Mouse (Mus musculus) right cerebral cortex, adult 18-20 months (tissue): Measurements from ENCODE around the gene Dis3.
A peak's percentile ranks its signal among the peaks of the same experiment; 100 is the strongest.
"Not testable (repeated sequence)": the region's sequence is repeated elsewhere in the genome, so short reads cannot be mapped to it uniquely, and the experiment has no call there.

Experiments used
- DNase-seq: peaks from one replicate; pipeline ENCODE4 v3.0.0; 2022; ENCODE audit warnings: mixed read lengths

Gene Dis3

GRCm38 (mm10) chr14:99060616-99061015, 39.0 kb downstream of the Dis3 start:
- DNase-seq, result peak; percentile 37

DNA sequence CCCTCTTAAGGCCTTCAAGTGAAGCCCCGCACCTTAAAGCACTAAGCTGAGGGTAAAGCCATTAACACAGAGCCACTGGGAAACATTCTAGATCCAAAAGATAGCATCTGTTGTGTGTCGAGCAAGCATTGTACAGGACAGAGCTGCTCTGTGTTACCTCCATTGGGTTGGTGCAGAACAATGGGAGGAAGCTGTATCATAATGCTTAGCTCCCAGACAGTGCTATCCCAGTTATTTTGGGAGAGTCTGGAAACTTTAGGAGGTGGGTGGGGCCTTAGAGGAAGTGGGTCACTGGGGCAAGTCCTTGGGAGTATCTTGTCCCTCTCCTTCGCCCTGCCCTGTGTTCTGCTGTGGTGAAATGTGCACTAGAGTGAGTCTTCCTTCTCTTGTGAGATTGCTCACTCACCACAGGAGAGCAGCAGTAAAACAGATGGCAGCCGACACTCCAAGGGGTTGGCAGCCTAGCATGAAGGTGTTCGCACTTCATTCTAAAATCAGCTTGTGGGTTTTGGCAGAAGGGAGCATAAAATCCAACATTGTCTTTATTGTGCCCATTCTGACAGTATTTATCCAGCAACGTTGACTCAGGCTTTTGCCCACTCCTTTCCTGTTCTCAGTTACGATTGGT, 40.5 kb downstream of the Dis3 start:
- peak; percentile 66 for DNase-seq

GRCm38 (mm10) chr14:99046782-99047181, 52.8 kb downstream of the Dis3 start:
- no peak for DNase-seq

DNA sequence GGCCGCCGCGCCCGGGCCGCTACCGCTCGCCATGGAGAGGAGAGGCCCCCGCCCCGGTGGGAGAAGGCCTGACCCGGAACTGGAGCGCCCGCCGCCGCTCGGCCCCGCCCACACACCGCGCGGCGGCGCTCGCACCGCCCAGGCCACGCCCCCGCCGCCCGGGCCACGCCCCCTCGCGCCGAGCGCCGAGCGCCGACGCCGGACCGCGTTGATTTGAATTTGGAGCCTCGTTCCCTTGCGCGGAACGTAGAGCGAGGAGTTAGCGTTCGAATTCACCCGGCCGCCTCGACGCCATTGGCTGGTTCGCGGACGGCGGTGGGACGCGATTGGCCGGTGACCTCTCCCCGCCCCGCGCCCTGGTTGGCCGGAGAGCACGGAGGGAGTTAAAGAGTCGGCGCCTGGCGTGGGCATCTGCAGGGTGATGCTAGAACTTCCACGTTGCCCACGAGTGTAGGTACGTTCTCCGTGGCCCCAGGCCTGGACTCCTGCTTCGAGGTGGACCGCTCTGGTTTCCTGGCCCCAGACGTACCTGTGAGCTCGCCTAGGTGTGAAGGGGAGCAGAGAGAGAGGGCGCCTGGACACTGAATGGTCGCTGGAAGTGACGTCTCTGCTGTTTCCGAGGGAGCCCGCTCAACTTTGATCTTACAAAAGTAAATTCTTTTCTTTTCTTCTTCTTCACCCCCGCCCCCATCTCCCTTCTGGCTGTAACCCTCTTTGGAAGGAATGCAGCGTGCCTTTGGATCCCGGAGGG, 53.4 kb downstream of the Dis3 start, which contains the start of the genes Mzt1 and Bora:
Mzt1 (minus strand) TSS at position 104 of the 751 bp plus-strand sequence.
Bora (plus strand) TSS at position 192 of the 751 bp plus-strand sequence.
- peak; percentile 93 for DNase-seq

DNA sequence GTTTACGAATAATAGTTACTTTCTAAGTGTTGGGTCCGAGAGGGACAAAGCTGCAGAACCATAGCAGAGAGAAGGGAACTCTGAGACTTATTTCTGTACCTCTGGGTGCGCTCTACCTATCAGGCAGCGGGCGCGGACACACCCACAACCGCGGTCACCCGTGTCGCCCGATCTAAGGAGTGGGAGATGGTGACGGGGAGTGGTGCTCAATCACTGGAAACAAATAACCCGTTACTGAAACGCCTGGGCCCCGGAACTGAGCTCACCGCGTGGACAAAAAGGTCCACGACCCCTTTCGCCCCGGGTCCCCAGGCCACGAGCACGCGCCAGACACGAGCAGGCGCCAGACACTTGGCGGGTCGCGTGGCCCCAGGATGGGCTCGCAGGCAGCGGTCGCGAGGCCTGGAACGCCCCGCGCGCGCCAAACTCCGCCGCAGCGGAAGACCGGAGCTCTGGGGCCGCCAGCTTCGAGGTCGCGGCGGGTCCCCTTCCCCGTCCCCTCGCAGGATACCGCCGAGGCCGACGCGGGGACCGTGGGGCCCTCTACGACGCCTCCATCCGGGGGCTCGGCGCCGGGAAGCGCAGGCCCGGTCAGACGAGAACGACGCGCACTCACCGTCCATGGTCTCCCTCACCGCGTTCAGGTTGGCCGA, 54.1 kb downstream of the Dis3 start:
- no peak for DNase-seq

DNA sequence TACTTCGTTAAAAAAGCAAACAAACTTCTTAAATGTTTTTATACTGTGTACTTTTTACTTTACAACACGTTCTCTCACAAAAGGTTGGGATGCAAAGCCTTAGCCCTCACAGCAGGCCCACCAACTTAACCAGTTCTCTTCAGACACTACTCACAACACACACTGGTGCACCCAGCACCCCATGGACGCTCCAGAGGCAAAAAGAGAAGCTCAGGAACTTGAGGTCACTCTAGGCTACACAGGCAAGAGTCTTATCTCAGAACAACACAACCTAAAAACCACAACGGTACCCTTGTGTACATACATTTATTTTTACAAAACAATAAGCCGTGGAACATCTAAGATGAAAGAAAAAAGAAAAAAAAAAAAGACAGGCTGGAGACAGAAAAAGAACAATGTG, 54.9 kb downstream of the Dis3 start:
- DNase-seq, result no peak

DNA sequence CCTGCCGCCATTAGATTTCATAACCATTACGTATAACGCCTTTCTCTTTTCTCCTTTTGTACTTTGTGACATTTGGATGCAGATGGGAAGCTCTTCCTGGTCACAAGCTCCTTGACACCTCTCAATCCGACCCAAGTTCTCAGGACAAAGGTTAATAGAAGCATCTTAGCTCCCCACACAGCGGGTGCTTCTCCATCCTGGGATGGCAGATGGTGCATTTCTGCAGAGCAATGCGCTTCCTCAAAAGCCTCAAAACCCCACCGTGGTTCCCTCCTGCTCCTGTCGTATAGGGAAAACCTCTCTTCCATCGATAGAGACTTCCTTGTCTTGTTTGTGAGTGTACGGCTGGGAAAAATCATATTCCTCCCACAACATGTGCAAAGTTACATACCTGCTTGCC, 55.5 kb downstream of the Dis3 start:
- no peak for DNase-seq

DNA sequence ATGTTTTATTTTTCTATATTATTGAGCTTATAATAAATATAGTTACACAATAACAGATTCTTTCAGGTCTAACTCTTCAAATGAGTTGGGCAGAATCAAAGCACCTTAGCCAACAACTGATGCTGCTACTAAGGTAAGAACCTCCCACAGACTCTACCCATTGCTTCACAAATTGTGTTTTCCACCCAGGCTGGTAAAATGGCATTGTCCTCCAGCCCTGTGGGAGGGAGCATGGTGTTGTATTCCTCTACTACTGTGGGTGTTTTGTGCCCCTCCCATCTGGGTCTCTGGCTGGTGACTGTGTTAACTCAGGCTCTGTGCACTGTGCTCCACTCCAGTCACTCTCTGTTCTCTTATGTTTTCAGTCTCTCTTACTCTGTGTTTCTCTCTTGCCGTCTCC, 56.1 kb downstream of the Dis3 start:
- no peak for DNase-seq

- no peak for DNase-seq
Observed at GRCm38 (mm10) chr14:99041416-99041815, 58.2 kb downstream of the Dis3 start.

- DNase-seq, result not testable (repeated sequence)
Observed at GRCm38 (mm10) chr14:99039308-99039707, 60.3 kb downstream of the Dis3 start.

GRCm38 (mm10) chr14:99037703-99038102, 61.9 kb downstream of the Dis3 start:
- no peak for DNase-seq

- no peak for DNase-seq
Observed at GRCm38 (mm10) chr14:99036039-99036438, 63.5 kb downstream of the Dis3 start.

DNA sequence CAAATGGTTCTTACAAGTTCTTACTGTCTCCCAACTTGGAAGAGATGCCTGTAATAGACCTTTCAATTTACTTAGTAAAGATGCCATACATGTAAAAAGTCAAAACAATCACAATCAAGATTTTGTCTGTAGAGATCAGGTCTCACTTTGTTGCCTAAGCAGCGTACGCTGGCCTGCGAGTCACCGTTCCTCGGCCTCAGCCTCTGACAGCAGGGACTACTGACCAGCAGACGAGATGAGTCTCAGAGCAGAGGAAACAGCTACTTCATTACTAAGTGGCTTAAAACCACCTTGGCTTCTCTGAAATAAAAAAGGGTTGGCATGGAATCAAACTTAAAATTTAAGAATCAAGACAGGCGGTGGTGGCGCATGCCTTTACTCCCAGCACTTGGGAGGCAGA, 64.7 kb downstream of the Dis3 start:
- DNase-seq, result not testable (repeated sequence)

DNA sequence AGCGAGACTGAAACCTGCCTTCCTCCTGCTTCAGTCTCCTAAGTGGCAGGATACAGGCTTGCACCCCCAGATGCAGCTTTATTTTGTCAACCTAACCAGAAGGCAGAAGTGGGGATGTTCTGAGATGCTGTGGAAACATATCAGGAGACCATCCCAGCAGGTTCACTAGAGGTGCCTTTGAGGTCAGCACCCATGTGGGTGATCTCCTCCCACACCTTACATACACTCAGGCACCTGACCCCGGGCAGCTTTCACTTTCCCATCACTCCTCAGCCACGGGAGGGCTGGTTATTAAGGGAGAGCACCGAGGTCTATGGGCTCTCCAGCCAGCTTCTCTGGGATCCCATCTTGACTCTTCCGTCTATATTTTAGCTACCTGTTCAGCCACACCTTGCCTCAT, 67.0 kb downstream of the Dis3 start:
- no peak for DNase-seq

DNA sequence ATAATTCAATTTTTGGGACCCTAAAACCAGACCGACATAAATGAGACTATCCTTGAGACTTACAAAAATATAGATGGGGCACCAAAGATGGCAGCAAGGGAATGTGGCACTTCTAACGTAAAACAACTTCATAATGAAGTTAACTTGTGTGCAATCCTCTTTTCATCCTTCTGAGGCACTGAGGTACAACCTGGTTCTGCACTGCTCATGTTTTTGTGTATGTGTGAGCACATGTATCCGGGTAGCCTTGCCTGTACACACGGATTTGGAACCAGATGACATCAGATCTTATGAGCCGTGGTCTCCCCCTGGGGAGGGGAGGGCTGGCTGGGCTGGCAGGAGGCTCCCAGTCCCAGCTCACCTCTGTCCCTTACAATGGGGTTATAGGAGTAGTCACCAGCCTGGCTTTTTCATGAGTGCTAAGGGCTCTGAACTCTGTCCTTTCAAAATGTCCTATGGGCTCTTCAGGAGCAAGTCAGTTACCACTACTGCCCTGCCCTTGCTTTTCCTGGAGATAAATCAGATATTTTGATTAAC, 68.2 kb downstream of the Dis3 start:
- DNase-seq, result no peak

DNA sequence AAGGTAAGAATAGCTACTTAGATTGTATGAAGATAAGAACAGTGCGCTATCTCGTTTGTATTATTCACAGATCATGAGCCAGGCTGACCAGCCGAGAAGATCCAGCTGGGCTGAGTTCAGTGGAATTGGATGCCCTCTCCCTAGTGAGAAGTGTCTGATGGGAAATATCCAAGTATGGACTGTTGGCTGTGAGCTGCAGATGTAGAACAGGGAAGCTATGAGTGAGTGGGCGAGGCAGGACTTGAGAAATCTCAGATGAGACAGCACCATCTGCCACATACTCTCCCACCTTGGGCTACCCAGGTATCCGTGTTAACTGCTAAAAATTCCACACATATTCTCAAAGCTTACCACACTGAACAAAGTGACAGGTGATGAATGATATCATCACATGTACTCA, 69.6 kb downstream of the Dis3 start:
- peak; percentile 29 for DNase-seq
